Mouse (Mus musculus): ENCODE results near the gene Trim17. TPM values are rescaled to one million over a fixed set of nuclear protein-coding genes. Genes with fewer than 3 reads are reported as not detected.

The Trim17 gene
- polyA plus RNA-seq, 1 experiment from 2014 or later, result 0.73 TPM

GRCm38 (mm10) chr11:58926651-58927050 is 27.8 kb upstream of the Trim17 start:
- Histone ChIP-seq H3K9me3 (ENCODE audit: control insufficient read depth, low read length) (no peaks in the 10 kb centered on the region), H3K4me2 (replicated peaks; ENCODE audit: low read depth, low read length) (no peak overlapping the region), H3K4me3 (ENCODE audit: low read depth, low read length) (no peak overlapping the region), H3K27ac (ENCODE audit: low read depth, low read length) (no peak overlapping the region), H3K4me1 (replicated peaks; ENCODE audit: control insufficient read depth, insufficient read depth, low read length) (no peaks in the 10 kb centered on the region), H3K27me3 (ENCODE audit: control insufficient read depth, insufficient read depth, low read length) (no peaks in the 10 kb centered on the region), H3K9ac (ENCODE audit: low read depth, low read length) (no peak overlapping the region), H3K36me3 (ENCODE audit: control insufficient read depth, insufficient read depth, low read length) (peaks cover 2% of the 10 kb centered on the region; the same call in 1 of the 2 replicates)
- ATAC-seq (ENCODE audit: low FRiP score), result no peak
- WGBS, result 92% methylated on average over 2 of the region's 3 CpGs
- DNase-seq (ENCODE audit: low spot score), result no peak

- H3K9me3 ChIP-seq (ENCODE audit: control insufficient read depth, low read length), result no peaks in the 10 kb centered on the region
- no peaks in the 10 kb centered on the region for H3K4me1 ChIP-seq (replicated peaks; ENCODE audit: control insufficient read depth, insufficient read depth, low read length)
- H3K4me2 ChIP-seq (replicated peaks; ENCODE audit: low read depth, low read length), result no peak overlapping the region
- no peak for ATAC-seq (ENCODE audit: low FRiP score)
- H3K27me3 ChIP-seq (ENCODE audit: control insufficient read depth, insufficient read depth, low read length), result no peaks in the 10 kb centered on the region
- no peak for DNase-seq (ENCODE audit: low spot score)
- H3K36me3 ChIP-seq (ENCODE audit: control insufficient read depth, insufficient read depth, low read length), result peaks cover 4% of the 10 kb centered on the region; the same call in 1 of the 2 replicates
- H3K9ac ChIP-seq (ENCODE audit: low read depth, low read length), result no peak overlapping the region
- no peak overlapping the region for H3K27ac ChIP-seq (ENCODE audit: low read depth, low read length)
- no peak overlapping the region for H3K4me3 ChIP-seq (ENCODE audit: low read depth, low read length)
- 84% methylated on average over 2 of the region's 2 CpGs for WGBS
Measured at GRCm38 (mm10) chr11:58927053-58927452, 27.4 kb upstream of the Trim17 start.

GRCm38 (mm10) chr11:58927790-58928651 is 26.5 kb upstream of the Trim17 start:
- Histone ChIP-seq H3K4me2 (replicated peaks; ENCODE audit: low read depth, low read length) (no peak overlapping the region), H3K4me3 (ENCODE audit: low read depth, low read length) (0 out of 2 replicates have a peak overlapping the region, but pooled peaks have one; percentile 6), H3K9ac (ENCODE audit: low read depth, low read length) (0 out of 2 replicates have a peak overlapping the region, but pooled peaks have one; percentile 19), H3K27me3 (ENCODE audit: control insufficient read depth, insufficient read depth, low read length) (no peaks in the 10 kb centered on the region), H3K27ac (ENCODE audit: low read depth, low read length) (peak overlapping the region; percentile 30; the same call in 1 of the 2 replicates), H3K36me3 (ENCODE audit: control insufficient read depth, insufficient read depth, low read length) (peaks cover 4% of the 10 kb centered on the region), H3K4me1 (replicated peaks; ENCODE audit: control insufficient read depth, insufficient read depth, low read length) (no peaks in the 10 kb centered on the region), H3K9me3 (ENCODE audit: control insufficient read depth, low read length) (no peaks in the 10 kb centered on the region)
- DNase-seq (ENCODE audit: low spot score) (peak; percentile 84), ATAC-seq (ENCODE audit: low FRiP score) (peak; percentile 56)
- WGBS, result 36% methylated on average over 20 of the region's 20 CpGs

- ATAC-seq (ENCODE audit: low FRiP score) (no peak), DNase-seq (ENCODE audit: low spot score) (no peak)
- 80% methylated on average over 4 of the region's 4 CpGs for WGBS
- H3K36me3 ChIP-seq (ENCODE audit: control insufficient read depth, insufficient read depth, low read length), result peaks cover 10% of the 10 kb centered on the region
- no peak overlapping the region for H3K27ac ChIP-seq (ENCODE audit: low read depth, low read length)
- H3K9ac ChIP-seq (ENCODE audit: low read depth, low read length), result no peak overlapping the region
- H3K27me3 ChIP-seq (ENCODE audit: control insufficient read depth, insufficient read depth, low read length), result no peaks in the 10 kb centered on the region
- no peaks in the 10 kb centered on the region for H3K9me3 ChIP-seq (ENCODE audit: control insufficient read depth, low read length)
- H3K4me1 ChIP-seq (replicated peaks; ENCODE audit: control insufficient read depth, insufficient read depth, low read length), result no peaks in the 10 kb centered on the region
- no peak overlapping the region for H3K4me3 ChIP-seq (ENCODE audit: low read depth, low read length)
- H3K4me2 ChIP-seq (replicated peaks; ENCODE audit: low read depth, low read length), result no peak overlapping the region
Measured at GRCm38 (mm10) chr11:58929055-58929454, 25.4 kb upstream of the Trim17 start.

GRCm38 (mm10) chr11:58929641-58930040 is 24.8 kb upstream of the Trim17 start:
- no peak for ATAC-seq (ENCODE audit: low FRiP score)
- no peak overlapping the region for H3K4me3 ChIP-seq (ENCODE audit: low read depth, low read length)
- H3K9me3 ChIP-seq (ENCODE audit: control insufficient read depth, low read length), result no peaks in the 10 kb centered on the region
- no peak overlapping the region for H3K27ac ChIP-seq (ENCODE audit: low read depth, low read length)
- no peak for DNase-seq (ENCODE audit: low spot score)
- no peak overlapping the region for H3K9ac ChIP-seq (ENCODE audit: low read depth, low read length)
- WGBS, result 68% methylated on average over 3 of the region's 3 CpGs
- H3K4me1 ChIP-seq (replicated peaks; ENCODE audit: control insufficient read depth, insufficient read depth, low read length), result no peaks in the 10 kb centered on the region
- H3K27me3 ChIP-seq (ENCODE audit: control insufficient read depth, insufficient read depth, low read length), result no peaks in the 10 kb centered on the region
- H3K36me3 ChIP-seq (ENCODE audit: control insufficient read depth, insufficient read depth, low read length), result peaks cover 10% of the 10 kb centered on the region
- H3K4me2 ChIP-seq (replicated peaks; ENCODE audit: low read depth, low read length), result no peak overlapping the region

- H3K36me3 ChIP-seq (ENCODE audit: control insufficient read depth, insufficient read depth, low read length), result peaks cover 10% of the 10 kb centered on the region
Measured at GRCm38 (mm10) chr11:58930254-58930653, 24.2 kb upstream of the Trim17 start.

GRCm38 (mm10) chr11:58931576-58931975 is 22.9 kb upstream of the Trim17 start:
- H3K9ac ChIP-seq (ENCODE audit: low read depth, low read length), result no peak overlapping the region
- no peak overlapping the region for H3K4me3 ChIP-seq (ENCODE audit: low read depth, low read length)
- H3K4me2 ChIP-seq (replicated peaks; ENCODE audit: low read depth, low read length), result no peak overlapping the region
- H3K9me3 ChIP-seq (ENCODE audit: control insufficient read depth, low read length), result no peaks in the 10 kb centered on the region
- no peak overlapping the region for H3K27ac ChIP-seq (ENCODE audit: low read depth, low read length)
- H3K27me3 ChIP-seq (ENCODE audit: control insufficient read depth, insufficient read depth, low read length), result no peaks in the 10 kb centered on the region
- peaks cover 12% of the 10 kb centered on the region for H3K36me3 ChIP-seq (ENCODE audit: control insufficient read depth, insufficient read depth, low read length)
- ATAC-seq (ENCODE audit: low FRiP score) (no peak), DNase-seq (ENCODE audit: low spot score) (no peak)
- H3K4me1 ChIP-seq (replicated peaks; ENCODE audit: control insufficient read depth, insufficient read depth, low read length), result 0 out of 2 replicates have a peak, but pooled peaks cover 1% of the 10 kb centered on the region
- 86% methylated on average over 4 of the region's 4 CpGs for WGBS

More at GRCm38 (mm10) chr11:58930254-58930653, 24.2 kb upstream of the Trim17 start:
- 95% methylated on average over 3 of the region's 3 CpGs for WGBS
- Histone ChIP-seq H3K27me3 (ENCODE audit: control insufficient read depth, insufficient read depth, low read length) (no peaks in the 10 kb centered on the region), H3K4me3 (ENCODE audit: low read depth, low read length) (no peak overlapping the region), H3K9ac (ENCODE audit: low read depth, low read length) (no peak overlapping the region), H3K27ac (ENCODE audit: low read depth, low read length) (no peak overlapping the region), H3K4me1 (replicated peaks; ENCODE audit: control insufficient read depth, insufficient read depth, low read length) (no peaks in the 10 kb centered on the region), H3K9me3 (ENCODE audit: control insufficient read depth, low read length) (no peaks in the 10 kb centered on the region), H3K4me2 (replicated peaks; ENCODE audit: low read depth, low read length) (no peak overlapping the region)
- ATAC-seq (ENCODE audit: low FRiP score), result no peak
- DNase-seq (ENCODE audit: low spot score), result no peak

GRCm38 (mm10) chr11:58937909-58938308 is 16.6 kb upstream of the Trim17 start:
- DNase-seq (ENCODE audit: low spot score), result peak; percentile 55
- no peaks in the 10 kb centered on the region for H3K27me3 ChIP-seq (ENCODE audit: control insufficient read depth, insufficient read depth, low read length)
- peak; percentile 2; the same call in 1 of the 2 replicates for ATAC-seq (ENCODE audit: low FRiP score)
- peak overlapping the region; percentile 82 for H3K4me2 ChIP-seq (replicated peaks; ENCODE audit: low read depth, low read length)
- H3K4me1 ChIP-seq (replicated peaks; ENCODE audit: control insufficient read depth, insufficient read depth, low read length), result 0 out of 2 replicates have a peak, but pooled peaks cover 3% of the 10 kb centered on the region
- peaks cover 9% of the 10 kb centered on the region for H3K36me3 ChIP-seq (ENCODE audit: control insufficient read depth, insufficient read depth, low read length)
- peak overlapping the region; percentile 88 for H3K27ac ChIP-seq (ENCODE audit: low read depth, low read length)
- H3K9ac ChIP-seq (ENCODE audit: low read depth, low read length), result peak overlapping the region; percentile 96
- peak overlapping the region; percentile 95 for H3K4me3 ChIP-seq (ENCODE audit: low read depth, low read length)
- WGBS, result 1% methylated on average over 13 of the region's 13 CpGs
- no peaks in the 10 kb centered on the region for H3K9me3 ChIP-seq (ENCODE audit: control insufficient read depth, low read length)

Measured in hindbrain, embryonic 11.5 days (tissue).